Mouse (Mus musculus): ENCODE data around the gene Slc9c1.

The Slc9c1 gene

GRCm38 (mm10) chr16:45643944-45644343 lies 108.8 kb downstream of the Slc9c1 start:
- no peaks in the 10 kb centered on the region for H3K36me3 ChIP-seq (ENCODE audit: control insufficient read depth, insufficient read depth, low read length, poor library complexity, severe bottlenecking)
- no peak for DNase-seq (ENCODE audit: low read depth, low spot score)

DNA sequence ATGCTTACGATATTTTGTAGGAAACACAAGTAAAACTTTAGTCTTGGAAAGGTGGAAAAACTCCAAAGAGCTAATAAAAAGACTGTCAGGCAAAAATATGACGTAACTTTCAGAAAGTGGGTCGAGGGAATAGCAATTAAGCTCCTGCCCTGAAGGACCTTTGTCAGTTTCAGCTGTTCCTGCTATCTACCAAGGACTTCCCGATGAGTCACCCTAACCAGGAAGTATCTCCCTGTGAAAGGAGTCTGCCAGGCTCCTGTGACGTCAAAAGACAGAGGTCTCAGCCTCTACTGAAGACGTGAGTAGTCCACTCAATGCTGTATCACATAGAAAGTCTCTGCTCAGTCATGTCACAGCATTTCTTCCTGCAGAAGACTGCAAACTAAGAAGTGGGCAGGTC lies 109.3 kb downstream of the Slc9c1 start:
- Histone ChIP-seq H3K27me3 (ENCODE audit: control insufficient read depth, insufficient read depth, low read length, poor library complexity, severe bottlenecking) (no peaks in the 10 kb centered on the region), H3K36me3 (ENCODE audit: control insufficient read depth, insufficient read depth, low read length, poor library complexity, severe bottlenecking) (no peaks in the 10 kb centered on the region)
- no peak for DNase-seq (ENCODE audit: low read depth, low spot score)

More at GRCm38 (mm10) chr16:45643944-45644343, 108.8 kb downstream of the Slc9c1 start:
- no peaks in the 10 kb centered on the region for H3K27me3 ChIP-seq (ENCODE audit: control insufficient read depth, insufficient read depth, low read length, poor library complexity, severe bottlenecking)

GRCm38 (mm10) chr16:45651497-45651896 lies 116.4 kb downstream of the Slc9c1 start:
- no peak for DNase-seq (ENCODE audit: low read depth, low spot score)
- no peaks in the 10 kb centered on the region for H3K36me3 ChIP-seq (ENCODE audit: control insufficient read depth, insufficient read depth, low read length, poor library complexity, severe bottlenecking)

GRCm38 (mm10) chr16:45653009-45653933 lies 118.2 kb downstream of the Slc9c1 start:
- H3K27me3 ChIP-seq (ENCODE audit: control insufficient read depth, insufficient read depth, low read length, poor library complexity, severe bottlenecking) = no peaks in the 10 kb centered on the region
- no peaks in the 10 kb centered on the region for H3K36me3 ChIP-seq (ENCODE audit: control insufficient read depth, insufficient read depth, low read length, poor library complexity, severe bottlenecking)
- no peak for DNase-seq (ENCODE audit: low read depth, low spot score)

More at GRCm38 (mm10) chr16:45651497-45651896, 116.4 kb downstream of the Slc9c1 start:
- no peaks in the 10 kb centered on the region for H3K27me3 ChIP-seq (ENCODE audit: control insufficient read depth, insufficient read depth, low read length, poor library complexity, severe bottlenecking)

GRCm38 (mm10) chr16:45653934-45654332 lies 118.8 kb downstream of the Slc9c1 start, which contains the start of gene BC016579:
Gene BC016579 (minus strand): TSS chr16:45654068.
- no peaks in the 10 kb centered on the region for H3K27me3 ChIP-seq (ENCODE audit: control insufficient read depth, insufficient read depth, low read length, poor library complexity, severe bottlenecking)
- DNase-seq (ENCODE audit: low read depth, low spot score) = no peak
- H3K36me3 ChIP-seq (ENCODE audit: control insufficient read depth, insufficient read depth, low read length, poor library complexity, severe bottlenecking) = no peaks in the 10 kb centered on the region

- no peaks in the 10 kb centered on the region for H3K36me3 ChIP-seq (ENCODE audit: control insufficient read depth, insufficient read depth, low read length, poor library complexity, severe bottlenecking)
- DNase-seq (ENCODE audit: low read depth, low spot score) = no peak
- H3K27me3 ChIP-seq (ENCODE audit: control insufficient read depth, insufficient read depth, low read length, poor library complexity, severe bottlenecking) = no peaks in the 10 kb centered on the region
Observed at GRCm38 (mm10) chr16:45654465-45654864, 119.4 kb downstream of the Slc9c1 start.

Measured in splenic B cell, adult 2 months (primary cell).